Mouse (Mus musculus): ENCODE measurements around the gene Coro1c. TPM values are rescaled to one million over a fixed set of nuclear protein-coding genes. Genes with fewer than 3 reads are reported as not detected.
A peak's percentile ranks its signal among the peaks of the same experiment; 100 is the strongest.

Coro1c gene
- total and polyA plus RNA-seq, 3 experiments: 77.3 to 158 (median 103) TPM

- TF ChIP-seq MYB (IDR thresholded peaks at IDR 0.05; ENCODE audit: low read depth, low read length) (no peak), MAX (IDR thresholded peaks at IDR 0.05; ENCODE audit: low read length) (peak; percentile 53; the same call in 1 of the 2 replicates), NELFE (IDR thresholded peaks at IDR 0.05; ENCODE audit: low read depth, low read length) (0 out of 2 replicates have a peak, but pooled peaks have one; percentile 19), ETS1 (IDR thresholded peaks at IDR 0.05; ENCODE audit: low read depth, low read length) (peak; percentile 77), BHLHE40 (IDR thresholded peaks at IDR 0.05; ENCODE audit: borderline replicate concordance, low read depth, low read length) (0 out of 2 replicates have a peak, but pooled peaks have one; percentile 26), GABPA (IDR thresholded peaks at IDR 0.05; ENCODE audit: low read depth, low read length) (no peak), POLR2AphosphoS2 (IDR thresholded peaks at IDR 0.05; ENCODE audit: low read length) (no peak), NRF1 (IDR thresholded peaks at IDR 0.05; ENCODE audit: insufficient read depth, low read depth, low read length, poor library complexity, severe bottlenecking) (peak; percentile 64), HCFC1 (IDR thresholded peaks at IDR 0.05; ENCODE audit: low read depth, low read length) (peak; percentile 45; the same call in 1 of the 2 replicates), ZNF384 (IDR thresholded peaks at IDR 0.05; ENCODE audit: low read depth, low read length) (peak; percentile 71), MAZ (IDR thresholded peaks at IDR 0.05; ENCODE audit: low read depth, low read length) (peak; percentile 88), JUND (IDR thresholded peaks at IDR 0.05; ENCODE audit: low read depth, low read length) (no peak), CTCF (IDR thresholded peaks at IDR 0.05 in 2 of 3, conservative IDR thresholded peaks at IDR 0.05 in 1 of 3; ENCODE audit: control insufficient read depth in 1 of 3, insufficient read depth in 1 of 3, low read depth in 2 of 3, low read length in 3 of 3, poor library complexity in 1 of 3, severe bottlenecking in 1 of 3) (no peak), USF2 (IDR thresholded peaks at IDR 0.05; ENCODE audit: borderline replicate concordance in 1 of 2, insufficient read depth in 1 of 2, low read depth in 1 of 2, low read length in 2 of 2) (no peak), E2F4 (IDR thresholded peaks at IDR 0.05; ENCODE audit: borderline replicate concordance, low read depth, low read length) (no peak)
These were observed 581 bp downstream of the Coro1c start (continued) for GRCm38 (mm10) chr5:113907786-113908567.

GRCm38 (mm10) chr5:113906958-113907735 lies 1.4 kb downstream of the Coro1c start:
- peaks cover 19 to 56% of the 10 kb centered on the region in 2 experiments for H3K4me1 ChIP-seq (ENCODE audit: control insufficient read depth in 1 of 2, insufficient read depth in 2 of 2, low read length in 2 of 2)
- H3K4me3 ChIP-seq (ENCODE audit: control insufficient read depth in 1 of 2, insufficient read depth in 1 of 2, low read depth in 2 of 2, low read length in 2 of 2): peak overlapping the region; percentile 72 to 92
- peaks cover 54% of the 10 kb centered on the region for H3K79me2 ChIP-seq (ENCODE audit: control insufficient read depth, insufficient read depth, low read length, poor library complexity)
- peak; percentile 79 for DNase-seq (ENCODE audit: low read depth, low spot score)
- peak overlapping the region; percentile 82 for H3K27ac ChIP-seq (ENCODE audit: control insufficient read depth, low read depth, low read length)
- H3K9me3 ChIP-seq (replicated peaks; ENCODE audit: insufficient read depth, low read length): no peaks in the 10 kb centered on the region
- no peaks in the 10 kb centered on the region for H3K27me3 ChIP-seq (ENCODE audit: control insufficient read depth in 1 of 2, insufficient read depth in 2 of 2, low read length in 2 of 2)
- H3K9ac ChIP-seq (ENCODE audit: control insufficient read depth, low read depth, low read length, poor library complexity, severe bottlenecking): peak overlapping the region; percentile 93
- peaks cover 0 to 53% of the 10 kb centered on the region in 2 experiments; a peak in 2 of 4 replicates for H3K36me3 ChIP-seq (ENCODE audit: control insufficient read depth in 1 of 2, insufficient read depth in 2 of 2, low read length in 2 of 2)
- TF ChIP-seq NELFE (IDR thresholded peaks at IDR 0.05; ENCODE audit: low read depth, low read length) (peak; percentile 38; the same call in 1 of the 2 replicates), TBP (IDR thresholded peaks at IDR 0.05; ENCODE audit: low read depth, low read length) (0 out of 2 replicates have a peak, but pooled peaks have one; percentile 32), ZKSCAN1 (IDR thresholded peaks at IDR 0.05; ENCODE audit: low read depth, low read length) (0 out of 2 replicates have a peak, but pooled peaks have one; percentile 21), SIN3A (IDR thresholded peaks at IDR 0.05; ENCODE audit: low read length) (peak; percentile 35; the same call in 1 of the 2 replicates), ZNF384 (IDR thresholded peaks at IDR 0.05; ENCODE audit: low read depth, low read length) (no peak), TCF12 (IDR thresholded peaks at IDR 0.05; ENCODE audit: low read depth, low read length) (0 out of 2 replicates have a peak, but pooled peaks have one; percentile 24), JUND (IDR thresholded peaks at IDR 0.05; ENCODE audit: low read depth, low read length) (no peak), MAX (IDR thresholded peaks at IDR 0.05; ENCODE audit: low read length) (no peak), GABPA (IDR thresholded peaks at IDR 0.05; ENCODE audit: low read depth, low read length) (no peak), HCFC1 (IDR thresholded peaks at IDR 0.05; ENCODE audit: low read depth, low read length) (peak; percentile 33; the same call in 1 of the 2 replicates), POLR2A (IDR thresholded peaks at IDR 0.05; ENCODE audit: control insufficient read depth in 1 of 2, insufficient read depth in 1 of 2, low read depth in 1 of 2, low read length in 2 of 2, poor library complexity in 1 of 2) (peak in 1 of 2 experiments; percentile 39; a peak in 1 of 4 replicates), MXI1 (IDR thresholded peaks at IDR 0.05; ENCODE audit: low read depth, low read length) (no peak), EP300 (IDR thresholded peaks at IDR 0.05; ENCODE audit: low read depth in 1 of 2, low read length in 2 of 2) (0 out of 4 replicates have a peak, but pooled peaks have one; percentile 7 to 18), USF1 (IDR thresholded peaks at IDR 0.05; ENCODE audit: low read depth, low read length) (no peak)

Data from MEL (cell line).